Comparison of ENCODE assay signal across 12 mouse cellular contexts in the genomic region with DNA sequence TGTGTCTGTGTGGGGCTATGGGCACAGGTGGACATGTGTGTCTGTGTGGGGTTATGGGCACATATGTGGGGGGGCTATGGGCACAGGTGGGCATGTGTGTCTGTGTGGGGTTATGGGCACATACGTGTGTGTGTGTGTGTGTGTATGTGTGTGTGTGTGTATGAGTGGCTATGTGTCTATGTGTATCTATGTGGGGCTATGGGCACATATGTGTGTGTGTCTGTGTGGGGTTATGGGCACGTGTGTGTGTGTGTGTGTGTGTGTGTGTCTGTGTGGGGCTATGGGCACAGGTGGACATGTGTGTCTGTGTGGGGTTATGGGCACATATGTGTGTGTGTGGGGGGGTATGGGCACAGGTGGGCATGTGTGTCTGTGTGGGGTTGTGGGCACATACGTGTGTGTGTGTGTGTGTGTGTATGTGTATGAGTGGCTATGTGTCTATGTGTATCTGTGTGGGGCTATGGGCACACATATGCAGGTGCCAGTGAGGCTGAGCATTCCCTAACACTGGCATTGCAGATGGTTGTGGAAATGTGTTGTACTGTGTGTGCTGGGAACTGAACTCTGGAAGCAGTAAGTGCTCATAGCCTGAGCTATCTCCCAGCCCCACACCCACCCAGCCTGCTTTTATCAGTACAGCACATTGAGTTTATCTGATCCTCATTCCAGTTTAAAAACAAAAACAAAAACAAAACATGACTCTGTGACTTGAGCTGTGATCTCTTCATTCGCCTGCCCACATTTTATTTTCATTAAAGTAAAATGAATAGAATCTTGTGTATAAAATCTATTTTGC. TPM values are rescaled to one million over a fixed set of nuclear protein-coding genes. Genes with fewer than 3 reads are reported as not detected.
DNase-seq lines count a peak whose midpoint lies in the region; ATAC-seq and TF ChIP-seq lines count a peak whose summit lies in the region.
"Had no signal": no experiment of that assay in that cellular context is flagged by ENCODE, and none has a peak within 500 bp of the region (broad histone marks: within the 10 kb centered on the region; RNA-seq: fewer than 3 reads in every experiment).

No protein-coding gene starts in this region.

- ATAC-seq in kidney, embryonic 14.5 days (ENCODE audit: low FRiP score, low TSS enrichment): 0 out of 2 replicates have a peak, but pooled peaks have one; percentile 17
- no peak for ATAC-seq in forebrain, embryonic 14.5 days
- ATAC-seq: forebrain, embryonic 13.5 days had no signal

- H3K9me3 ChIP-seq in kidney, embryonic 14.5 days (ENCODE audit: control insufficient read depth, low read length): no peaks in the 10 kb centered on the region
- H3K9me3 ChIP-seq in forebrain, embryonic 14.5 days (replicated peaks; ENCODE audit: control insufficient read depth, low read length): no peaks in the 10 kb centered on the region
- H3K9me3 ChIP-seq: forebrain, embryonic 13.5 days had no signal

- WGBS in kidney, embryonic 14.5 days: 86% methylated on average over 4 of the region's 4 CpGs
- WGBS in bone marrow, adult 2 months: 82% methylated on average over 4 of the region's 4 CpGs
- WGBS in forebrain, embryonic 14.5 days: 87% methylated on average over 4 of the region's 4 CpGs

- no peak overlapping the region for H3K27ac ChIP-seq in kidney, embryonic 14.5 days (ENCODE audit: low read depth, low read length)
- peak overlapping the region; percentile 20; the same call in 1 of the 2 replicates for H3K27ac ChIP-seq in bone marrow, adult 2 months (ENCODE audit: control insufficient read depth, insufficient read depth, low read depth, low read length, poor library complexity)
- H3K27ac ChIP-seq in forebrain, embryonic 14.5 days (ENCODE audit: low read depth, low read length): no peak overlapping the region
- H3K27ac ChIP-seq: forebrain, embryonic 13.5 days had no signal

- no peak overlapping the region for H3K4me3 ChIP-seq in kidney, embryonic 14.5 days (ENCODE audit: low read length)
- H3K4me3 ChIP-seq in bone marrow, adult 2 months (replicated peaks; ENCODE audit: control insufficient read depth, low read depth, low read length): no peak overlapping the region
- no peak overlapping the region for H3K4me3 ChIP-seq in forebrain, embryonic 14.5 days (ENCODE audit: low read depth, low read length)
- H3K4me3 ChIP-seq: forebrain, embryonic 13.5 days had no signal

- DNase-seq in kidney, postnatal 4 days: no peak
- peak; percentile 78 for DNase-seq in c-Kit-positive CD71-positive TER-119-positive erythroid progenitor cells, embryonic 14.5 days (ENCODE audit: low spot score)
- DNase-seq in liver: peak; percentile 89
- no peak for DNase-seq in ovary, adult 18-20 months (ENCODE audit: low spot score)
- no peak for DNase-seq in forebrain, embryonic 14.5 days (ENCODE audit: low spot score)
- DNase-seq in right cerebral cortex, postnatal 4 days: no peak
- DNase-seq: adrenal gland, postnatal 14 days; cerebellum, adult 11-12 months; gastrocnemius, postnatal 14 days had no signal

- no peak for TF ChIP-seq CTCF in bone marrow, adult 2 months (IDR thresholded peaks at IDR 0.05; ENCODE audit: control insufficient read depth, insufficient read depth, low read length)

- no peak for TF ChIP-seq POLR2A in bone marrow, adult 2 months (IDR thresholded peaks at IDR 0.05; ENCODE audit: borderline replicate concordance, control insufficient read depth, low read depth, low read length)

- H3K9ac ChIP-seq in kidney, embryonic 14.5 days (ENCODE audit: low read depth, low read length): no peak overlapping the region
- no peak overlapping the region for H3K9ac ChIP-seq in forebrain, embryonic 14.5 days (ENCODE audit: low read length)
- H3K9ac ChIP-seq: forebrain, embryonic 13.5 days had no signal

- peaks cover 9% of the 10 kb centered on the region; the same call in 1 of the 2 replicates for H3K4me1 ChIP-seq in kidney, embryonic 14.5 days (ENCODE audit: control insufficient read depth, insufficient read depth, low read length)
- H3K4me1 ChIP-seq in bone marrow, adult 2 months (ENCODE audit: control insufficient read depth, insufficient read depth, low read length): peaks cover 4% of the 10 kb centered on the region; the same call in 1 of the 2 replicates
- peaks cover 13% of the 10 kb centered on the region for H3K4me1 ChIP-seq in forebrain, embryonic 14.5 days (ENCODE audit: control insufficient read depth, insufficient read depth, low read length)

- H3K4me2 ChIP-seq in kidney, embryonic 14.5 days (replicated peaks; ENCODE audit: low read depth, low read length): no peak overlapping the region
- no peak overlapping the region for H3K4me2 ChIP-seq in forebrain, embryonic 14.5 days (ENCODE audit: low read length)
- H3K4me2 ChIP-seq: forebrain, embryonic 13.5 days had no signal

- no peaks in the 10 kb centered on the region for H3K36me3 ChIP-seq in kidney, embryonic 14.5 days (ENCODE audit: control insufficient read depth, insufficient read depth, low read length)
- H3K36me3 ChIP-seq in forebrain, embryonic 14.5 days (ENCODE audit: control insufficient read depth, insufficient read depth, low read length): no peaks in the 10 kb centered on the region

- no peaks in the 10 kb centered on the region; the same call in 1 of the 2 replicates for H3K27me3 ChIP-seq in kidney, embryonic 14.5 days (ENCODE audit: control insufficient read depth, insufficient read depth, low read length)
- no peaks in the 10 kb centered on the region for H3K27me3 ChIP-seq in forebrain, embryonic 14.5 days (replicated peaks; ENCODE audit: control insufficient read depth, insufficient read depth, low read length)

RNA-seq across cellular contexts. Expression of a gene that starts 8.6 kb away (rescaled TPM):
- polyA plus RNA-seq in kidney, embryonic 14.5 days (2014; fragmentation: Nextera tagmentation; extraction: Ambion mirVana): 51.6 and 63.8 TPM in 2 replicates
- 13.6 and 14.4 TPM in 2 replicates for polyA plus RNA-seq in bone marrow, adult 2 months (2011; ENCODE audit: insufficient read depth, insufficient read length, low replicate concordance, missing spikeins)
- polyA plus RNA-seq in forebrain, embryonic 14.5 days (2014; fragmentation: Nextera tagmentation; extraction: Ambion mirVana): 23.2 and 24.7 TPM in 2 replicates

Comparison
In these comparisons a context has a peak if more than half of its experiments do, and no peak if none do; other contexts are left out.
1. DNase-seq: peak in c-Kit-positive CD71-positive TER-119-positive erythroid progenitor cells, embryonic 14.5 days (single experiment) and liver (single experiment); none in kidney, postnatal 4 days (0 of 2), ovary, adult 18-20 months (single experiment), forebrain, embryonic 14.5 days (single experiment) and right cerebral cortex, postnatal 4 days (single experiment).